Mouse (Mus musculus) T-helper 17 cell (primary cell): ENCODE measurements around the gene Zfp853.

Experiments
- in situ Hi-C, 2 experiments: fragments of 300-600 bp; cut with MboI, MseI; formaldehyde crosslinking; loops; 1 replicate in 1 of 2; 2 replicates in 1 of 2; pipeline ENCODE4 v1.15.1; 2025; ENCODE audit warnings: high pct_unique_total_duplicates in 2 of 2

Gene Zfp853

GRCm38 (mm10) chr5:143293404-143293803 is at the start of gene Zfp853:
Zfp853 (minus strand) TSS chr5:143293623.
- in situ Hi-C loops: no loop called here

- in situ Hi-C loops: loop anchor here in 1 of 2 experiments (10.0 kb wide), 1 partner anchor 1375 kb away; no protein-coding TSS in a partner anchor
These were observed 46.2 kb upstream of the Zfp853 start for GRCm38 (mm10) chr5:143339603-143340002.

- in situ Hi-C loops: no loop called here
These were observed 43.1 kb upstream of the Zfp853 start for GRCm38 (mm10) chr5:143336559-143336958.

GRCm38 (mm10) chr5:143335089-143335460 is 41.7 kb upstream of the Zfp853 start:
- in situ Hi-C loops: no loop called here

- in situ Hi-C loops: loop anchor here in 1 of 2 experiments (5.0 kb wide), 1 partner anchor 83 kb away; no protein-coding TSS in a partner anchor
These were observed 41.1 kb upstream of the Zfp853 start for GRCm38 (mm10) chr5:143334418-143335088.

GRCm38 (mm10) chr5:143333872-143334271 is 40.4 kb upstream of the Zfp853 start:
- in situ Hi-C loops: loop anchor here in 1 of 2 experiments (5.0 kb wide), 1 partner anchor 83 kb away; no protein-coding TSS in a partner anchor

GRCm38 (mm10) chr5:143328690-143329495 is 35.5 kb upstream of the Zfp853 start, which contains the start of gene Zdhhc4:
Zdhhc4 (minus strand) TSS chr5:143329256.
- in situ Hi-C loops: loop anchor here in 1 of 2 experiments (10.0 kb wide), 1 partner anchor 206 kb away; no protein-coding TSS in a partner anchor

- in situ Hi-C loops: no loop called here
These were observed 23.8 kb upstream of the Zfp853 start for GRCm38 (mm10) chr5:143317288-143317610.

- in situ Hi-C loops: no loop called here
These were observed 23.3 kb upstream of the Zfp853 start for GRCm38 (mm10) chr5:143316605-143317287.

GRCm38 (mm10) chr5:143315514-143315888 is 22.1 kb upstream of the Zfp853 start:
- in situ Hi-C loops: no loop called here

GRCm38 (mm10) chr5:143314730-143315513 is 21.5 kb upstream of the Zfp853 start, which contains the start of gene E130309D02Rik:
E130309D02Rik (minus strand) TSS chr5:143315360.
- in situ Hi-C loops: no loop called here

GRCm38 (mm10) chr5:143314183-143314729 is 20.8 kb upstream of the Zfp853 start:
- in situ Hi-C loops: no loop called here

- in situ Hi-C loops: no loop called here
These were observed 18.5 kb upstream of the Zfp853 start for GRCm38 (mm10) chr5:143311886-143312285.

- in situ Hi-C loops: no loop called here
These were observed 16.5 kb upstream of the Zfp853 start for GRCm38 (mm10) chr5:143309916-143310315.

- in situ Hi-C loops: no loop called here
These were observed 15.4 kb upstream of the Zfp853 start for GRCm38 (mm10) chr5:143308825-143309224.

GRCm38 (mm10) chr5:143304251-143304650 is 10.8 kb upstream of the Zfp853 start:
- in situ Hi-C loops: no loop called here

GRCm38 (mm10) chr5:143301296-143301695 is 7.9 kb upstream of the Zfp853 start:
- in situ Hi-C loops: no loop called here

- in situ Hi-C loops: loop anchor here in 1 of 2 experiments (5.0 kb wide), 1 partner anchor 117 kb away; the partner anchor contains the start of genes Rbak and Spdye4b
These were observed 6.3 kb upstream of the Zfp853 start for GRCm38 (mm10) chr5:143299686-143300085.

GRCm38 (mm10) chr5:143298391-143298790 is 5.0 kb upstream of the Zfp853 start:
- in situ Hi-C loops: loop anchor here in 1 of 2 experiments (5.0 kb wide), 1 partner anchor 116 kb away; the partner anchor contains the start of genes Rbak and Spdye4b

GRCm38 (mm10) chr5:143297986-143298385 is 4.6 kb upstream of the Zfp853 start:
- in situ Hi-C loops: loop anchor here in 1 of 2 experiments (5.0 kb wide), 1 partner anchor 116 kb away; the partner anchor contains the start of genes Rbak and Spdye4b
